Mouse (Mus musculus) gastrocnemius, postnatal 10 days (tissue): ENCODE results near the gene Otud7a. TPM values are rescaled to one million over a fixed set of nuclear protein-coding genes. Genes with fewer than 3 reads are reported as not detected.

Experiments
- DNase-seq: peaks from one replicate; pipeline ENCODE4 v3.0.0; 2021; ENCODE audit warnings: mixed read lengths
- long read RNA-seq, 2 experiments: library from polyadenylated mRNA; stranded (forward); transcript quantifications; one replicate each; pipeline ENCODE4 v2.0.0; 2021
- total RNA-seq, 2 experiments: library from RNA; stranded (reverse); gene quantifications; 2 replicates each; pipeline ENCODE4 v1.2.3; 2021

Otud7a gene
- under 1 TPM; 0.23 to 0.68 TPM for total RNA-seq
- long read RNA-seq, experiment 1, partial matches to known transcripts: 0 of 2 reads
- long read RNA-seq, experiment 1, other reads (novel, unspliced or antisense): 2 of 2 reads
- long read RNA-seq, experiment 2: 0 reads

GRCm38 (mm10) chr7:63444484-63445345, at the start of gene Otud7a:
Gene Otud7a, plus strand, starts transcription at chr7:63444751.
- DNase-seq: peak; percentile 35

- DNase-seq: no peak
Measured at GRCm38 (mm10) chr7:63405988-63406387, 38.6 kb upstream of the Otud7a start.

DNA sequence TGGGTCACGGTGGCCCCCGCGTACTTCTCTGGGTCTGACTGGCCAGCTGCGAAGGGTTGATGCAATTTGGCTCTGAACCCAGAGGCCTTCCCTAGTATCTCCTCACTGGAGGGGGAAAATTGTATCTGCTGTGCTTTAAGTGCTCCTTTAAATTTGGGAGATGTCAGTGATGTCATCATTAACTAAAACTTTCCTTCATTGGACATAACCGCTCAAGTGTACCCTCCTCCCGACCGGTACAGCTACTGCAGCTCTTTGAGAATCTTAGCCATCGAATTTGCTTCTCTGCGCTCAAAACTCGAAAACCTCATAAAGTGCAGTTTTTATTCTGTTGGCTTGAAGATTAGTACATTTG, 772 bp downstream of the Otud7a start:
- DNase-seq: no peak

GRCm38 (mm10) chr7:63446951-63447350, 2.4 kb downstream of the Otud7a start:
- DNase-seq: no peak

GRCm38 (mm10) chr7:63455228-63455627, 10.7 kb downstream of the Otud7a start:
- DNase-seq: no peak

DNA sequence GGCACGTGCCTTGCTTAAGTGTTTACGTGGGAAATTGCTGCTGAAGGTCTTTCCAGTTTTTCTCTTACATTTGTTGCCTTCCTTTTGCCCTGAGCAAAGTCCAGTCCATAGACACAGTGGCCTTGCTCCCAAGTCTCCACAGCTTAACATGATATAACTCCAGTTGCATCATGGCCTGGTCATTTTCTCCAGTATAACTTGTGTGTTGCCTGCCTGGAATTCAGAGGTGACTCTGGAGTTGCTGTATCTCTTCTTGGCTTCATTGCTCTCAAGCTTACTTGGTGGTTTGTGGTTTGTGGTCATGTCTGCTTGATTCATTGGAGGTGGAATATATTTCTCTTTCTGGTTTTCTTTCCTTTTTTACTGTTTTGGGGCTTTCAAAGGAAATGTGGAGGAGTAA, 17.7 kb downstream of the Otud7a start:
- DNase-seq: no peak

DNA sequence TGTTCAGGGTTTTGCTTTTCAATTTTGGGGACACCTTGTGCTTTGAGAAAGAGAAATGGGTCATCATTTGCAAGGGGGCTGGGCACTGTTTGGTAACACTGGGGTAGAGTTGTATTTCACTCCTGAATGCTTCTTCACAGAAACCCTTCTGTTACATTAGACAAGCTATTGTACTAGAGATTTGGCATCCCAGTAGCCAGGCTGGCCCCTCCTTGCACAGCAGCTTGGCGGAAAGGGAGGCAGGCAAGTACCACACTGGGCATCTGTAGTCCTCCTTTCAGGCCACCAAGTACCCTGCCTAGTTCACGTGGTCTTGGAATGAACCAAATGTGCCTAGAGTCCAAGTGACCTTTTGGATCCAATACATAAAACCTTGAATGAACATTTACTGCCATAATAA, 18.1 kb downstream of the Otud7a start:
- DNase-seq: no peak

GRCm38 (mm10) chr7:63466729-63467128, 22.2 kb downstream of the Otud7a start:
- DNase-seq: no peak

GRCm38 (mm10) chr7:63468258-63468657, 23.7 kb downstream of the Otud7a start:
- no peak for DNase-seq

DNA sequence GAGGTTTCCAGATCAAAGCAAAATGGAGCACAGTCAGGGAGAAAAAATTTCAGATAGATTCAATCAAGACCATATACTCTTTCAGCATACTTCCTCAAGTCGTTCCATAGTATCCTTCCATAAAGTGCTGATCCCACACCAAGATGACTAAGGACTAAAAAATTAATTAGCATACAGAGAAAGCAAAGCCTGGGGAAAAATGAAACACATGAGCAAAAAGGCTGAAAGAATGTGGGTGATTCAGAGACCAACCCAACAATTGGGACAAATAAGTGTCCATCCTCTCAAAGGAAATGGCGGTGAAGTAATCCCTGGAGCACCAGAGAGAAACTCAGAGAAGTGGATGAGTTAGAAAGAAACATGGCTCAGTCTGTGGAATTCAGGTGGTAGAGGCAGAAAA, 38.5 kb downstream of the Otud7a start:
- no peak for DNase-seq

GRCm38 (mm10) chr7:63497051-63497547, 52.5 kb downstream of the Otud7a start:
- DNase-seq: no peak

- DNase-seq: no peak
Measured at GRCm38 (mm10) chr7:63504202-63504601, 59.7 kb downstream of the Otud7a start.

DNA sequence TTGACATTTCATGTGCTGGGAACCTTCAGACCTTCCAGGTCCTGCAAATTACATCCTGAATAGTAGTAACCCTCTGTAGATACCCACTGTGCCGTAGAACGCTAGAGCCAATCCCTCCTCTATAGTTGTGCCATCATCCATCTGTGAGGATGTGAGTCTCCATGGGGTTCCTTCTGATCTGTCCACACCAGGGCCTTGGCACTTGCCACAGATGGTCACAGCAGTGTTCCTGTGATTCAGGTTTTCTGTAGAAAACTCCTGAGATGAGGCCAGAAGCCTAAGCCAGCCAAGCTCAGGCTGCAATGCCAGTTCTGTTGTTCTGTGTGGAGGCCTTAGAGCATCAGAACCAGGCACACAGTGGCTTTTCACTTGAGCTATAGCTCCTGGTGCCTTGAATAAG, 63.5 kb downstream of the Otud7a start:
- DNase-seq: no peak

GRCm38 (mm10) chr7:63509825-63510224, 65.3 kb downstream of the Otud7a start:
- no peak for DNase-seq

- DNase-seq: no peak
Measured at GRCm38 (mm10) chr7:63511458-63511857, 66.9 kb downstream of the Otud7a start.

DNA sequence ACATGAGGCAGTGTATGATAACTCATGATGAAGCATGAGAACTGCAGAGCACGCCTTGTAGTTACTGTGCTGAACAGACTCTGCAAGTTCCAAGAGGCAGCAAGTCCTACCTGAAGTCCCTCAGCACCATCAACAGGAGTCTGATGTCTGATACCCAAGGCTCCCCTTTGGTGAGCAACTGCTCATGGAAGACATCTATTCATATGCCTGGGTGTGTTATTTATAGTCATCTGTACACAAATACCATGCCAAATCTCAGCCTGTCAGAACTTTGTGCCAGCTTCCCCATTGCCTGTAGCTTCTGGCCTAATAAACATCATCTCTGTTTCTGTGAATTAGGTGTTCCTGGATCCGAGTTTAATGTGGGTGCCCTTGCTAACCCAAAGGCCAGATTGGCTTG, 68.0 kb downstream of the Otud7a start:
- DNase-seq: no peak

GRCm38 (mm10) chr7:63516141-63516895, 71.8 kb downstream of the Otud7a start:
- no peak for DNase-seq

GRCm38 (mm10) chr7:63520299-63520698, 75.7 kb downstream of the Otud7a start:
- no peak for DNase-seq

DNA sequence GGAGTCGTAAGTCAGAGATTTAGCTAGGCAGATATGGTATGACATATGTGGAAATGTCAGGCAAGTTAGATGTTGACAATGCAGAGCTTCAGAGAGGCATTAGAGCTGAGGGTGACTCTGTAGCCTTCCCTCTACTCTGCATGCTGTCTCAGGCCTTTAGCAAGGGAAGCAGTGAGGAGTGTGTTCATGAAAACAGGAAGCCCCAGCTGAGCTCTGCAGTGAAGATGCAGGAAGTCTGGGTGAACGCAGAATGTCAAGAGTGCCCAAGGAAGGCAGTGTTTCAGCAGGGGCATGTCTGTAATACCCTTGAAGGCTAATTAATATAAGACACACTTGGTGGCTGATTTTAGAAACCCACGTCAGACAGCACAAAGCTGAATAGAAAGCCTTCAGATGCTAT, 77.9 kb downstream of the Otud7a start:
- DNase-seq: no peak

DNA sequence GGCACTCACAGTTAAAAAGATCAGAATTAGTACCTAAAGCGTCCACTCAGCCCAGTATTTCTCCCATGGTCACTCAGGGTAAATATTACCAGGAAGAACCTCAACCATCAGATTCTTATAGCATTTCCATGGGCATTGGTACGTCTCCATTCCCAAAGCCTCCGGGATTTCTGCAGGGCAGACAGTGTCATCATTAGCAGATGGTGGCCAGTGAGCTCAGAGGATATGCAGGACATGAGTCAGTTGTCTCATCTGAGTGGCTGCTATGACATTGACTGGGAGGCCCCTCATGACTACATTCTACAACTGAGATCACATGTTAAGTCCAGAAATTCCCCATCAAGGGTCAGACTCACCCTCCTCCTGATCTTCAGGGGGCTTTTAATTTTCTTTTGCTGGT, 78.5 kb downstream of the Otud7a start:
- no peak for DNase-seq

DNA sequence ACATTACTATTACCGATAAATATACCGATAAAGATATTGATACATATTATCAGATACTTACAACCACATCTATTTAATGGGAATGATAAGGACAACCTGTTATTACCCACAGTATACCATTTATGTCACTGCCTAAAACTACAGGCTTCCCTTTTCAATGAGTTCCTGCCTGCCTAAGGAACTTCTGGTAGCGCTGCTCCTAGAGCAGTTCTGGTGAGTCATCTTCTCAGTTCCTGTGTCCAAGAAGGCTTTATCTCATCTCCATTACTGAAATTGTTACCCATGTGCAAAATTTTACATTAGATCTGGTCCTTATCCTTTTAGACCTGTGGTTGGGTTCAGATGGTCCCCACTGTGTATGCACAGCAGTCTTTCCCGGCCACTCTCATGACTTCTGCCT, 95.7 kb downstream of the Otud7a start:
- no peak for DNase-seq

DNA sequence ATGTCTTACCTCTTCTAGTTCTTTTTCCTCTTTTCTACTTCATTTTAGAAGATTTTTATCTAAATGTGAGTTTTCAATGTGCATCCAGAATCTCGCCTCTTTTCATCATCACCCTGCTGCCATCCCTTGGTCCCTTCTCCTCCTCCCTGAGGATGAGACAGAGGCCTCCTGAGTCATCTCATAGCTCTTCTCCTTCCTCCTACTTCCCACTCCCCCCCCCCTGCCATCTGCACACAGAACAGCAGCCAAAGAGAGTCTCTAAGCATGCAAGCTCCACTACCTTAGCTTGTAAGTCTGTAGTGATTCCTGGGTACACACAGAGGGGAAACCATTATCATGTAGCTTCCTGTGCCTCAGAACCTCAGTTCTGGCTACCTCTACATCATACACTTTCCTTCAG, 109.9 kb downstream of the Otud7a start:
- DNase-seq: no peak

GRCm38 (mm10) chr7:63556324-63556723, 111.8 kb downstream of the Otud7a start:
- DNase-seq: no peak
